Mouse (Mus musculus): ENCODE data around the gene Rpp38. TPM values are rescaled to one million over a fixed set of nuclear protein-coding genes. Genes with fewer than 3 reads are reported as not detected.

Rpp38 gene
- total RNA-seq (2014; rRNA removed; ENCODE audit: low replicate concordance) (1.2 and 2.5 TPM in 2 replicates), polyA plus RNA-seq (2015; fragmentation: Nextera tagmentation; extraction: Ambion mirVana) (10.1 and 11.3 TPM in 2 replicates)

GRCm38 (mm10) chr2:3332484-3333242, at the start of gene Rpp38:
Gene Rpp38, minus strand, starts transcription at chr2:3332643.
- H3K27me3 ChIP-seq (ENCODE audit: control insufficient read depth, insufficient read depth, low read length) = no peaks in the 10 kb centered on the region
- H3K4me1 ChIP-seq (ENCODE audit: control insufficient read depth, insufficient read depth) = peaks cover 10% of the 10 kb centered on the region; the same call in 1 of the 2 replicates
- H3K9ac ChIP-seq (replicated peaks; ENCODE audit: low read depth, low read length) = peak within 1 kb of the TSS; percentile 64
- WGBS = under 1% methylated on average over 45 of the region's 45 CpGs
- peaks cover 12% of the 10 kb centered on the region; the same call in 1 of the 2 replicates for H3K36me3 ChIP-seq (replicated peaks; ENCODE audit: control insufficient read depth, insufficient read depth, low read length)
- DNase-seq (ENCODE audit: low spot score) (peak; percentile 95), ATAC-seq (ENCODE audit: insufficient read depth, low read depth) (peak; percentile 99)
- peak within 1 kb of the TSS; percentile 73 for H3K4me2 ChIP-seq (ENCODE audit: low read depth, low read length)
- no peak for TF ChIP-seq EP300 (IDR thresholded peaks at IDR 0.05; ENCODE audit: low read depth)
- no peak for TF ChIP-seq CTCF (IDR thresholded peaks at IDR 0.05; ENCODE audit: low read depth)
- H3K27ac ChIP-seq (ENCODE audit: low read depth) = peak within 1 kb of the TSS; percentile 81
- H3K4me3 ChIP-seq (ENCODE audit: low read depth, low read length) = peak within 1 kb of the TSS; percentile 75
- H3K9me3 ChIP-seq (replicated peaks; ENCODE audit: control insufficient read depth, low read length) = no peaks in the 10 kb centered on the region

- no peak overlapping the region for H3K4me2 ChIP-seq (ENCODE audit: low read depth, low read length)
- H3K36me3 ChIP-seq (replicated peaks; ENCODE audit: control insufficient read depth, insufficient read depth, low read length) = no peaks in the 10 kb centered on the region
- no peak overlapping the region for H3K27ac ChIP-seq (ENCODE audit: low read depth)
- no peak for ATAC-seq (ENCODE audit: insufficient read depth, low read depth)
- H3K9me3 ChIP-seq (replicated peaks; ENCODE audit: control insufficient read depth, low read length) = no peaks in the 10 kb centered on the region
- no peak overlapping the region for H3K9ac ChIP-seq (replicated peaks; ENCODE audit: low read depth, low read length)
- no peak overlapping the region for H3K4me3 ChIP-seq (ENCODE audit: low read depth, low read length)
- 67% methylated on average over 4 of the region's 4 CpGs for WGBS
- H3K4me1 ChIP-seq (ENCODE audit: control insufficient read depth, insufficient read depth) = no peaks in the 10 kb centered on the region
- no peaks in the 10 kb centered on the region for H3K27me3 ChIP-seq (ENCODE audit: control insufficient read depth, insufficient read depth, low read length)
- TF ChIP-seq CTCF (IDR thresholded peaks at IDR 0.05; ENCODE audit: low read depth) = no peak
- no peak for TF ChIP-seq EP300 (IDR thresholded peaks at IDR 0.05; ENCODE audit: low read depth)
- DNase-seq (ENCODE audit: low spot score) = no peak
Measured at GRCm38 (mm10) chr2:3365127-3365526, 32.7 kb upstream of the Rpp38 start.

GRCm38 (mm10) chr2:3361067-3361466, 28.6 kb upstream of the Rpp38 start:
- no peak overlapping the region for H3K9ac ChIP-seq (replicated peaks; ENCODE audit: low read depth, low read length)
- no peak for DNase-seq (ENCODE audit: low spot score)
- WGBS = 71% methylated on average over 3 of the region's 3 CpGs
- no peak overlapping the region for H3K4me2 ChIP-seq (ENCODE audit: low read depth, low read length)
- TF ChIP-seq EP300 (IDR thresholded peaks at IDR 0.05; ENCODE audit: low read depth) = no peak
- no peak for TF ChIP-seq CTCF (IDR thresholded peaks at IDR 0.05; ENCODE audit: low read depth)
- no peaks in the 10 kb centered on the region for H3K9me3 ChIP-seq (replicated peaks; ENCODE audit: control insufficient read depth, low read length)
- no peaks in the 10 kb centered on the region for H3K36me3 ChIP-seq (replicated peaks; ENCODE audit: control insufficient read depth, insufficient read depth, low read length)
- H3K27ac ChIP-seq (ENCODE audit: low read depth) = no peak overlapping the region
- H3K4me3 ChIP-seq (ENCODE audit: low read depth, low read length) = no peak overlapping the region
- no peaks in the 10 kb centered on the region for H3K4me1 ChIP-seq (ENCODE audit: control insufficient read depth, insufficient read depth)
- no peak for ATAC-seq (ENCODE audit: insufficient read depth, low read depth)
- H3K27me3 ChIP-seq (ENCODE audit: control insufficient read depth, insufficient read depth, low read length) = no peaks in the 10 kb centered on the region

GRCm38 (mm10) chr2:3357887-3358286, 25.4 kb upstream of the Rpp38 start:
- H3K36me3 ChIP-seq (replicated peaks; ENCODE audit: control insufficient read depth, insufficient read depth, low read length) = no peaks in the 10 kb centered on the region
- H3K4me3 ChIP-seq (ENCODE audit: low read depth, low read length) = no peak overlapping the region
- WGBS = 73% methylated on average over 3 of the region's 3 CpGs
- TF ChIP-seq EP300 (IDR thresholded peaks at IDR 0.05; ENCODE audit: low read depth) (no peak), CTCF (IDR thresholded peaks at IDR 0.05; ENCODE audit: low read depth) (no peak)
- no peak overlapping the region for H3K27ac ChIP-seq (ENCODE audit: low read depth)
- H3K4me1 ChIP-seq (ENCODE audit: control insufficient read depth, insufficient read depth) = no peaks in the 10 kb centered on the region
- no peak overlapping the region for H3K4me2 ChIP-seq (ENCODE audit: low read depth, low read length)
- DNase-seq (ENCODE audit: low spot score) (no peak), ATAC-seq (ENCODE audit: insufficient read depth, low read depth) (no peak)
- H3K27me3 ChIP-seq (ENCODE audit: control insufficient read depth, insufficient read depth, low read length) = no peaks in the 10 kb centered on the region
- no peaks in the 10 kb centered on the region for H3K9me3 ChIP-seq (replicated peaks; ENCODE audit: control insufficient read depth, low read length)
- no peak overlapping the region for H3K9ac ChIP-seq (replicated peaks; ENCODE audit: low read depth, low read length)

- no peaks in the 10 kb centered on the region for H3K27me3 ChIP-seq (ENCODE audit: control insufficient read depth, insufficient read depth, low read length)
- H3K9ac ChIP-seq (replicated peaks; ENCODE audit: low read depth, low read length) = no peak overlapping the region
Measured at GRCm38 (mm10) chr2:3356311-3356710, 23.9 kb upstream of the Rpp38 start.

More at GRCm38 (mm10) chr2:3356311-3356710, 23.9 kb upstream of the Rpp38 start:
- no peaks in the 10 kb centered on the region for H3K36me3 ChIP-seq (replicated peaks; ENCODE audit: control insufficient read depth, insufficient read depth, low read length)
- H3K27ac ChIP-seq (ENCODE audit: low read depth) = no peak overlapping the region
- no peak for DNase-seq (ENCODE audit: low spot score)
- H3K4me2 ChIP-seq (ENCODE audit: low read depth, low read length) = no peak overlapping the region
- TF ChIP-seq CTCF (IDR thresholded peaks at IDR 0.05; ENCODE audit: low read depth) (no peak), EP300 (IDR thresholded peaks at IDR 0.05; ENCODE audit: low read depth) (no peak)
- H3K4me1 ChIP-seq (ENCODE audit: control insufficient read depth, insufficient read depth) = no peaks in the 10 kb centered on the region
- WGBS = 70% methylated on average over 3 of the region's 3 CpGs
- H3K4me3 ChIP-seq (ENCODE audit: low read depth, low read length) = no peak overlapping the region
- H3K9me3 ChIP-seq (replicated peaks; ENCODE audit: control insufficient read depth, low read length) = no peaks in the 10 kb centered on the region
- no peak for ATAC-seq (ENCODE audit: insufficient read depth, low read depth)
